Mouse (Mus musculus) hindbrain, embryonic 16.5 days (tissue): ENCODE results near the gene Smpd4. TPM values are rescaled to one million over a fixed set of nuclear protein-coding genes. Genes with fewer than 3 reads are reported as not detected.

ENCODE experiments used
- ATAC-seq: fragments of 200-750 bp; cut with Nextera tagmentation; 2 replicates; pipeline ENCODE4 v1.8.0; 2017; ENCODE audit warnings: moderate TSS enrichment, moderate library complexity
- H3K27ac ChIP-seq: fragments of 300-500 bp; sonication (generic); 2 replicates; pipeline ENCODE4 v1.5.1; 2014; ENCODE audit warnings: low read depth, mild to moderate bottlenecking, control low read depth, low read length, moderate library complexity
- H3K27me3 ChIP-seq: fragments of 300-500 bp; sonication (generic); replicated peaks from 2 replicates; pipeline ENCODE4 v1.6.1; 2014; ENCODE audit warnings: low read length; ENCODE audit not compliant: control insufficient read depth, insufficient read depth
- H3K36me3 ChIP-seq: fragments of 300-500 bp; sonication (generic); 2 replicates; pipeline ENCODE4 v1.6.1; 2014; ENCODE audit warnings: mild to moderate bottlenecking, low read length, moderate library complexity, mixed read lengths; ENCODE audit not compliant: control insufficient read depth, insufficient read depth
- H3K4me1 ChIP-seq: fragments of 300-500 bp; sonication (generic); 2 replicates; pipeline ENCODE4 v1.6.1; 2014; ENCODE audit warnings: low read depth, low read length; ENCODE audit not compliant: control insufficient read depth, insufficient read depth
- H3K4me2 ChIP-seq: fragments of 300-500 bp; sonication (generic); 2 replicates; pipeline ENCODE4 v1.6.1; 2014; ENCODE audit warnings: mild to moderate bottlenecking, low read length, control low read depth, moderate library complexity
- H3K4me3 ChIP-seq: fragments of 300-500 bp; sonication (generic); 2 replicates; pipeline ENCODE4 v1.5.1; 2014; ENCODE audit warnings: mild to moderate bottlenecking, low read length, control low read depth, moderate library complexity
- H3K9ac ChIP-seq: fragments of 300-500 bp; sonication (generic); 2 replicates; pipeline ENCODE4 v1.6.1; 2014; ENCODE audit warnings: low read depth, mild to moderate bottlenecking, control low read depth, low read length, moderate library complexity
- H3K9me3 ChIP-seq: fragments of 300-500 bp; sonication (generic); 2 replicates; pipeline ENCODE4 v1.6.1; 2014; ENCODE audit warnings: mild to moderate bottlenecking, low read length, moderate library complexity; ENCODE audit not compliant: control insufficient read depth
- WGBS: fragments of 180-500 bp; shearing (Covaris S2); extraction: QIAGEN DNeasy Blood & Tissue Kit; methylation state at CpG from one replicate; pipeline ENCODE4 v1.1.7; 2014; 5-methylcytosine and 5-hydroxymethylcytosine counted together
- polyA plus RNA-seq: library from polyadenylated mRNA; unstranded; fragments of >200 nt; fragmentation: Nextera tagmentation; extraction: Ambion mirVana; gene quantifications from 2 replicates; pipeline ENCODE4 v1.2.1, GENCODE M21; 2015

Smpd4 gene
- polyA plus RNA-seq, 1 experiment from 2014 or later: 23.6 TPM

GRCm38 (mm10) chr16:17654188-17654795 lies 35.1 kb downstream of the Smpd4 start:
- ATAC-seq: no peak
- 88% methylated on average over 4 of the region's 4 CpGs for WGBS

GRCm38 (mm10) chr16:17656212-17656871 lies 37.2 kb downstream of the Smpd4 start:
- WGBS: 92% methylated on average over 5 of the region's 5 CpGs

More at GRCm38 (mm10) chr16:17654188-17654795, 35.1 kb downstream of the Smpd4 start:
- Histone ChIP-seq H3K4me2 (no peak overlapping the region), H3K27me3 (no peaks in the 10 kb centered on the region), H3K4me3 (no peak overlapping the region), H3K27ac (no peak overlapping the region), H3K36me3 (peaks cover 32% of the 10 kb centered on the region), H3K9me3 (no peaks in the 10 kb centered on the region), H3K4me1 (no peaks in the 10 kb centered on the region), H3K9ac (no peak overlapping the region)

GRCm38 (mm10) chr16:17665568-17665967 lies 46.4 kb downstream of the Smpd4 start:
- Histone ChIP-seq H3K4me1 (no peaks in the 10 kb centered on the region), H3K9me3 (no peaks in the 10 kb centered on the region), H3K27me3 (no peaks in the 10 kb centered on the region), H3K4me3 (no peak overlapping the region), H3K36me3 (peaks cover 18% of the 10 kb centered on the region), H3K27ac (no peak overlapping the region), H3K4me2 (no peak overlapping the region), H3K9ac (no peak overlapping the region)
- no peak for ATAC-seq

More at GRCm38 (mm10) chr16:17656212-17656871, 37.2 kb downstream of the Smpd4 start:
- Histone ChIP-seq H3K4me1 (no peaks in the 10 kb centered on the region), H3K36me3 (peaks cover 28% of the 10 kb centered on the region), H3K4me2 (no peak overlapping the region), H3K4me3 (no peak overlapping the region), H3K9me3 (no peaks in the 10 kb centered on the region), H3K27me3 (no peaks in the 10 kb centered on the region), H3K9ac (no peak overlapping the region), H3K27ac (no peak overlapping the region)
- ATAC-seq: no peak

GRCm38 (mm10) chr16:17669886-17670285 lies 50.7 kb downstream of the Smpd4 start:
- no peak for ATAC-seq
- Histone ChIP-seq H3K9me3 (no peaks in the 10 kb centered on the region), H3K36me3 (peaks cover 20% of the 10 kb centered on the region), H3K4me3 (no peak overlapping the region), H3K9ac (no peak overlapping the region), H3K4me2 (no peak overlapping the region), H3K4me1 (no peaks in the 10 kb centered on the region), H3K27ac (no peak overlapping the region), H3K27me3 (no peaks in the 10 kb centered on the region)

Other genes with a start within 250 kb of the Smpd4 start
- gene Snap29, start 213.4 kb upstream of the Smpd4 start, polyA plus RNA-seq: 24.2 and 24.4 TPM in 2 replicates
- 58.1 and 70.6 TPM in 2 replicates for gene Pi4ka, start 213.0 kb upstream of the Smpd4 start, polyA plus RNA-seq
- 74.3 and 74.6 TPM in 2 replicates for gene Crkl, start 167.4 kb upstream of the Smpd4 start, polyA plus RNA-seq
- 13.4 and 14.8 TPM in 2 replicates for gene Aifm3, start 129.7 kb upstream of the Smpd4 start, polyA plus RNA-seq
- gene Lztr1, start 110.7 kb upstream of the Smpd4 start, polyA plus RNA-seq: 140 and 149 TPM in 2 replicates
- 65.1 and 65.8 TPM in 2 replicates for gene Thap7, start 88.2 kb upstream of the Smpd4 start, polyA plus RNA-seq
- gene Lrrc74b, start 58.1 kb upstream of the Smpd4 start, polyA plus RNA-seq: 1.7 and 1.8 TPM in 2 replicates
- gene P2rx6, start 57.5 kb upstream of the Smpd4 start, polyA plus RNA-seq: 3.0 and 3.2 TPM in 2 replicates
- gene Slc7a4, start 36.1 kb upstream of the Smpd4 start, polyA plus RNA-seq: 53.9 and 54.6 TPM in 2 replicates
- 16.6 and 18.0 TPM in 2 replicates for gene Ccdc74a, start 27.1 kb downstream of the Smpd4 start, polyA plus RNA-seq
- 43.2 and 52.6 TPM in 2 replicates for gene Med15, start 113.5 kb downstream of the Smpd4 start, polyA plus RNA-seq
- 90.2 and 98.7 TPM in 2 replicates for gene Klhl22, start 140.3 kb downstream of the Smpd4 start, polyA plus RNA-seq
- 1.4 TPM in 2 replicates for gene Scarf2, start 177.9 kb downstream of the Smpd4 start, polyA plus RNA-seq
- gene B830017H08Rik, start 213.8 kb downstream of the Smpd4 start, polyA plus RNA-seq: 3.3 and 3.9 TPM in 2 replicates
- gene Car15, start 219.0 kb downstream of the Smpd4 start, polyA plus RNA-seq: 3.5 and 3.8 TPM in 2 replicates